Mouse (Mus musculus) adrenal gland, postnatal 25 days (tissue): ENCODE measurements around the gene Crabp2. TPM values are rescaled to one million over a fixed set of nuclear protein-coding genes. Genes with fewer than 3 reads are reported as not detected.
A peak's percentile ranks its signal among the peaks of the same experiment; 100 is the strongest.

Source experiments
- DNase-seq: peaks from one replicate; pipeline ENCODE4 v3.0.0; 2021; ENCODE audit warnings: mixed read lengths
- total RNA-seq: library from RNA; stranded (reverse); gene quantifications from 2 replicates; pipeline ENCODE4 v1.2.3, GENCODE M21; 2021

Crabp2 gene
- total RNA-seq, 1 experiment from 2014 or later: not detected

DNA sequence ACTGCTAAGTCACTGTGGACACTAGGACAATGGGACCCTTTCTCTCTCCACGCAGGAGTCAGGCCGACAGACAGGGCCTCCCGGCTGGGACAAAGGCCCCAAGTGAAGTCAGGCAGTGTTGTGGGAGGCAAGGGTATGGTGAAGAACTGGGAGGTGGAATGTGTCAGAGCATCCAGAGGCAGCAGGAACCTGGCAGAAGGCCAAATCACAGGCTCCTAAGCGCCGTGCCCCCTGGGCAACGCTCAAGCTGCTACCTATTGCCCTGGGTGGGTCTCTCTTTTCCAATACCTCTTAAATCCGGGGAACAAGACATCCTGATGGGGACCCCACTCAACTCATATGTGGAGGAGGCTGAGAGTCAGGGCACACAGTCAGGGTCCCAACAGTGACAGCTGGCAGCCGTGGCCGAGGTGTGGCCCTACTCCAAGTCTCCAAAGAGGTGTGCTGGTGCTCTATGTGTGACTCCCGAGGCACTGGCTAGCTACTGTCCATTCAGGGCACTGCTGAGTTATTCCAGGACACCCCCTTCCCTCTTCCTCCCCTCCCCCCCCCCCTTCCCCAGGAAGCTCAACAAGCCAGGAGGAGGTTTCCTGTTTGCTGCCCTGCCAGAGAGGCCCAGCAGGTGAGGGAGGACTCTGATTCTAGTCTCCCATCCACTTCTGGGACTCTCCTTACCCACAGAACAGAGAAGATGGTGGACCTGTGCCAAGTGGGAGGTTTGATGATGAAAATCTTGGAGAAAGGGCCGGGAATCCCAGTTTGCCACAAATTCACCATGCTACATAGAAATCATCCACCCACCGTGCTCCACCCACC is 37.2 kb downstream of the Crabp2 start:
- DNase-seq: no peak

DNA sequence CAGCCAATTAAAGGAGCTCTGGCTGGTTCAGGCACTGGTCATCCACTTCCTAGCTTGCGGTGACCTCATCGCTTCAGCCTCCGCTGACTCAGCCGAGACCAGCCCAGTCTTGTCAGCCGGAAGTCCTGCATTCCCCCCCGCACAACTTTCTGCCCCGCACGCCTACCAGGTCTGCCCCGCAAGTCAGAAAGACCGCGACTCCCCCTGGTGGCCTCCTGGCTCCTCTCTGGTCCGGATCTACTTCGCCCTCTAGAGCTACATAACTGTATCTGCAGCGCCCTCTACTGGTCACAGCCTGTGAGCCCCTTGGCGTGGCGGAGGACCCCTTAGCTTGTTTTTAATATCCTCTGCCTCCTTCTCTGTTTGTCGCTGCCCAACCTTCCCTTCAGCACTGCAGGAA is 38.4 kb downstream of the Crabp2 start:
- DNase-seq: peak; percentile 96

DNA sequence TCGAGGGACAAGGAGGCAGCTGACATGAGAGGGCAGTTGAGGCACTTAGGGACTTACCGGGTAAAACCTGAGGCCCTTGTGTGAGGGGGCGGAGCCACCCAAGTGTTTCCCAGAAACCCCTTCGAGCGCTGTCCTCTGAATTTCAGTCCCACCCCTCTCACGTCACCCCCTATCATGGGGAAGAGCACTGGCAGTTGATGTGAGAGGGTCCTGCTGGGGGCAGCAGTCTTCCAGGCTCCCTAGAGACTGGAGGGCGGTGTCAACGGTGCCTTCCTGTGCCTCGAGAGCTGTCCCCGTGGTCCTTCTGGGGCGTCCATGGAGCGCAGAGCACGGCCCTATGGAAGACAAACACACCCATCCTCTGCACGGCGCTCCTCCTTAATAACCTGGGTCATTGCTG is 39.2 kb downstream of the Crabp2 start:
- DNase-seq: no peak

DNA sequence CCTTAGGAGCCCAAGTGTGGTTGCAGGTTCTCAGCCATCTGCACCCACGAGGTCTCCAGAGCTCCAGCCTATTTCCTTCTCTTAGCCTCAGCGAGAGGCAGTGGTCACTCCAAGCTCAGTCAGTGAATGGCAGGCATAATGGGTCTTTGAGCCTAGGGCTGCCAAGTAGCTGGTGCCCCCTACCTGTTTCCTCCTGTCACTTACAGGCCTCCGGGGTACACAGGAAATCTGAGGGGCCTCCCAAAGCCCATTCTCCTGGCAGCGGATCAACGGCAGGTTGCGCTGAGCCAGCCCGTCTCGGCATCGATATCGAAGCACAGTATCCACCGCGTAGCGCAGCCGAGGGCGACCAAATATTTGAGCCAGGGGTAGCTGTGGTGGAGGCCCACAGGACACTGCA is 39.6 kb downstream of the Crabp2 start:
- no peak for DNase-seq

DNA sequence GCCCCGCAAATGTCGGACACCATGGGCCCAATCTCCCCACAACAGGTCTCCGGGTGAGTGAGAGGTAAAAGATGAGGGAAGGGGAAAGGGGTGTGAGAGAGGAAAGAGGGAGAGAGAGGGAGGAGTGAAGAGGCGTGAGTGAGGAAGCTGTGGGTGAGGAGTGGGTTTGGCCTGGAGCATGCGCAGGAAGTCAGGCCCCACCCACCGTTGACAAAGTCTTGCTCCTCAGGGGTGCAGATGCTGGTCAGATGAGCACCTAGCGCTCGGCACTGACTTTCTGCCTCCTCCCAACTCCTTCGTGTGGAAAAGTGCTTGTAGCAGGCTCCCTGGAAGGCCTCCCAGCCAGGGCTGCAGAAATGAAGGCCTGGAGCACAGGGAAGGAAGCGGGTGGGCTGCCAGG is 41.5 kb downstream of the Crabp2 start:
- DNase-seq: no peak

DNA sequence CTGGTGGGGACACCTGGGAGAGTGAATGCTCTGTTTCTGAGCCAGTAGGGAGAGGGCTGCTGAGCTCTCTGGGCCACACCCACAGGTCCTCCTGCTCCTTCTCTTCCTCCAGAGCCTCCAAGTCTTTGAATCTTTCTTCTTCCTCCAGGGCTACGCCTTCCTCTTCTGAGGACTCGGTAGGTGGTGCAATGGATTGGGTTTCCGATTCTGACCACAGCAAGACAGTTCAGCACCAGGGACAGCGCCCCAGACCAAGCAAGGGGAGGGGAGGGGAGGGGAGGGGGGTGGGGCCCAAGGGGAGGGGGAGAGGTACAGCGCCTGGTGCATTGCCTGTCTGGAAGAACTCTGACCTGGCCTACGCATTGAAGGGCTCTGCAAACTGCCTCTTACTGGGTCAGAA is 45.0 kb downstream of the Crabp2 start:
- peak; percentile 56 for DNase-seq

DNA sequence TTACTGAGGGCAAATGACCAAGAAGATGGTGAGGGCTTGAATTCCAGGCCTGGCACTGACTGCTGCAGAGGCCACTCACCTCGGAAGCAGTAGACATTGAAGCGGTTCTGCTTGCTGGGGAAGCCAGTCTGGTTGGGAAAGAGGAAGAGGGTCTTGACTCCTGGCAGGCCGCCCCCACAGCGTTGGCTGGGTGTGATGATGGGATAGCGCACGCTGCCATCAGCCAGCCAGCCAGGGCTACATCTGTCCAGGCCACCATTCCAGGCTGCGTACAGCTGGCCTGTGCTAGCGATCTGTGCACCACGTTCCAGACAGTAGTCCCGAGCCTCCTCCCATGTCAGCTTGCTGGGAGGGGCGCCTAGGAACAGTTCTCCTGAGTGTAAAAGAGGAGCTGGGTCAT is 46.9 kb downstream of the Crabp2 start:
- DNase-seq: no peak

DNA sequence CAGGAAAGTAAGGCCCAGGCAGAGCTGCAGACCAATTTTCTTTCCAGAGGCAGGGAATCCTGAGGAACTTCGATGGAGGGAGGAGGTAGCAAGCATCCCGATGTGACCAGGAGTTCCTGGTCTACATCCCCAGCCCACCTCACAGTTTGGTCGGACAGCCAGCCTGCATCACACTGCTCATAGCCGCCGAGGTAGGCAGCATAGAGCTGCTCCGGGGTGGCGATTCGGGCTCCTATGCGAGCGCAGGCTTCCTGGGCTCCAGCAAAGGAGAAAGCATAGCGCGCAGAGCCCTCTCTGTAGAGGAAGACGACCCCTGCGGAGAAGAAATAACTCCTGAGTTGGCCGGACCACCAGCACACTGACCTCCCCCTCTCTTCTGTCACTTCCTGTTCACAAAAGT is 47.9 kb downstream of the Crabp2 start:
- DNase-seq: no peak

DNA sequence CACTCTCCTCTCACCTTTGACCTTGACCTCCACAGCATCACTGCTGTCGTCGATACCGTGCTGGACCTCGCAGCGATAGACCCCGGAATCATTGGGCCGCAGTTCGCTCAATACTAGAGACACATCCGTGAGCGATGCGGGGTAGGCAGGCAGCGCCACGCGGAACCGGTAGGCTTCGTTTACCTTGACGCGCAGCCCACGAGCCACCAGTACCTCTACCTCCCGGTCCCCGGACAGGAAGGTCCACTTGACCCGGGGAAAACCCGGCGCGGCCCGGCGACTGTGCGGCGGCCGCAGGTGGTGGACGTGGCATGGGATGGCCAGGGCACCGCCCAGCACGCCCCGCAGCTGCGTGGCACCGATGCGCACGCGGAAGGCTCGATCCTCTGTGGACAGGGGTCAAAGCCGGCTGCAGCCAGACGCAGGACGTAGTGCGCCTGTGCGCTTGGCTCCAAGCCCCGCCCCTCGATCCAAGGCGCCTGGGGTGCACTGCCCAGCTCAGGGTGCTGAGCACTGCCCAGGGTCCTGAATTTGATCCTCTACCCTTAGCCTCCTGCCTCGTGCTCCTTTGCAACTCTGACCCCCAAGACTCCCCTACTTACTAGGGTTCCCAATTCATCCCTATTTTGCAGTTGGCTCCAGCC is 48.6 kb downstream of the Crabp2 start:
- DNase-seq: peak; percentile 57

DNA sequence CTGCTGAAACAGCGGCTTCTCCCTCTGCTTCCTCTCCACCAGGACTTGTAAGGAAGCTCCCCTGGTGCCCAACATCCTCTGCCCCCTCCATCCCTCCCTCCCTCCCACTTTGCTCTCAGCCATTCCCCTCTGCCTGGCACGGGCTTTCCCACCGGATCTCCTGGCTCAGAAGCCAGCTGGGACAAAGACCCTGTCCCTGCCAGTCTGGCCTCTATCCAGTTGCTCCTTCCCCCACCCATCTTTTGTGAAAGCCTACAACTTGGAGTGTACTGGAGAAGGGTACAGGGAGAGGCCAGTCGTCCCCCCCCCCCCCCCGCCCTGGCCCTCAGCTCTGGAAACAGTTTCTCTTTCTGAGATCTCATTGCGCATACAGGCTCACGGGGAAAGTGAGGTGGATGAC is 50.3 kb downstream of the Crabp2 start:
- no peak for DNase-seq

DNA sequence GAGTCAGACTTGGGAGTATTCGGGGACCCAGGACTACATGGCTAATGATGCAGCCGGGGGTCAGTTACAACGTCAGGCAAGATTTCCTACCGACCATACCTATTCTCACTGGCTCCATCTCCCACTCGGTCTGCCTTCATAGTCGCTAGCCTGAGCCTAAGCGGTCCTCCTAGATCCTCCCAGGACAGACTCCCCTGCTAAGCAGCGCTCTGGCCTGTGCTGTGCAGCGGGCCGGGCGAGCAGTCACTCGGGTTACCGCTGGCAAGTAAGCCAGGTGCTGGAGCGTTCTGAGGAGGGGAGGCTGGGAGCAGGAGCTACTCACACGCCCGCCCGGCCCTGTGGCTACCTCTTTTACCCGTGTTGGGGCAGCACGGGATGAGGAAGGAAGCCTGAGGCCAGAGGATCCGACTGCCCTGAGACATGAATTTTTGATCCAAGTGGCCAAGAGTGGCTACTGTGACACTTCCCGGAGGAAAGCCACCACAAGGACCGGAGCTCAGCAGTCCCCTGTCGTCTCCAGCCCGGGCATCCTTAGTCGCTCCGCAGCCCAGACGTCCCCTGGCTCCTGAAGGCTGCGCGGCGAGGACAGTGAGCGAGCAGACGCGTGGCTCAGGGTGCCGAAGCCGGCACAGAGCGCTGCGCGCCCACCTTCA is 50.9 kb downstream of the Crabp2 start:
- peak; percentile 30 for DNase-seq

DNA sequence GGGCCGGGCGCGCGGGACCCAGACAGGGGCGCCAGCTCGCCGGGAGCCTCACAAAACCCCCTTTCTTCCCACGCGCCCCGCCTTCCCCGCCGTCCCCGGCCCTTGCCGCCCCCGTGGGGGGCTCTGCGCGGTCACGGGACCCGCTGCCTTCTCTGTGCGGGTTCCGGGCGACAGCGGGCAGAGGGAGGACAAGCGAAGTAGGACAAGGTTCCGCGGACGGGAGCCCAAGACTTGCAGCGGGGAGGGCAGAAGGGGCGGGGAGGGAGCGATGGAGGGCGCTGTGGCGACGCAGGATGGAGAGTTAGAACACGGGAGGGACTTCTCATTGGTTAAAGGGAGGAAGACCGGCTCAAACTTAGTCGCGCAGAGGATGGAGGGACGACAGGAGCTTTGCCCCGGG is 51.7 kb downstream of the Crabp2 start, which contains the start of gene Bcan:
Gene Bcan (minus strand): TSS at position 50 of the 400 bp plus-strand sequence.
- DNase-seq: peak; percentile 64

DNA sequence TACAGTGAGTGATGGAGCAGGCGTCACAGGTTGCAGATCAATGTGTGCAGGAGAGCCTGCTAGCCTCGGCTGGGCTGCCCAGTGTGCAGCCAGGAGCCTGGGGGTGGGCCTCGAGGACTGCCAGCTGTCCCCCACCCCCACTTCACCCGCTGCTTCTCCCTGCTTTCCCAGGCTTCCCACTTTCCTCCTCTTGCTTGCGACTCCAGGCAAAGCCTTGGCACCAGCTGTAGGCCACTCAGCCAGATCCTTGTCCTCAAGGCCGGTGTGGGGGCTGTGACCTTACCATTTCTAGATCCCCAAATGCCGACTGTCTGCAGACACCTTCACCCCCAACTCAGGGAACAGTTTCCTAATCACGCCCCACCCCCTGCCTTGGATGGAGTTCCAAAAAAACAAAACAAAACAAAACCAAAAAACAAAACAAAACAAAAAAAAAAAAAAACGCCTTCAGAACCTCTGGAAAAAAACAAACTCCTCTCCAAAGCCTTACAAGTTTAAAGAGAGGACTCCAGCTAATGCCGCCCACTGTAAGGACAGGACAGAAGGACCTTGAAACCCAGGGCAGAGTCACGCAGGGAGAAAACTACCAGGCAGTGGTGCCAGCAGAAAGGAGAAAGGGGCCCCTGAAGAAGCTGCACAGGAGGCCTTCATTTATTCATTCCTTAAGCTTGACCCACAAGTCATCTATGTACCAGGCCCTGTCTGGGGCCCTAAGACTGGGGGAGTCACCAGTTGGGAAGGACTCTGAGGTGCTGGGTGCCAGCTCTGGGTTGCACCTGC is 52.5 kb downstream of the Crabp2 start:
- DNase-seq: peak; percentile 56

DNA sequence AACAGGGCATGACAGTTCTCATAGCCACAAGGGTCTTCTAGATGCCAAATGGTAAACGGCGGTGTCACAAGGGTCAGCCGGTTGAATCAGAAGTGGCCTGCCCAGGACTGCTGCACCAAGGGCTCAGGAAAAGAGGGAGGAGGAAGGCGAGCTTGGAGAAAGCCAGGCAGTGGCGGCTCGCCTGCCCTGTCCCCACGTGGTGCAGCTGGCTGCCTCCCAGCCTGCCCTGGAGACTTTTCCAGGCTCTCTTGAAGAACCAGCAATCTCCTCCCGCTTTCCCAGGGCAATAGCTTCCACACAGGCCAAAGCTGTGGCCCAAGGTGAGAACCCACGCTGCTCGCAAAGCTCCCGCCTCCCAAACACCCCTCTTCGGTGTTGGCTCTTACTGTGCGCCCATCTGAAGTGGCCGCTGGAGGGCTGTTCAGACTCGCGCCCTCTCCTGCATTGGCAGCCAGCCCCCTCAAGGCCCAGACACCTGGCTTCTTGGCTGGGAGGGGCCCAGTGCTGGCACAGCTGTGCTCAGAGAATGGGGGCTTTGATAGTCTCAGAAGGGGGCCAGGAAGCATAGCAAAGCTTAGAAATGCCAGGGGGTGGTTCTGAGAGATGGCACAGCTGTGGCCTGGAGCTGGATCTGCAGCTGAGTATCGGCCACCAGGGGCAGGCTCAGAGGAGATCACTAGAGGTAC is 54.0 kb downstream of the Crabp2 start:
- peak; percentile 66 for DNase-seq

Other genes with a start within 250 kb of the Crabp2 start
- gene Lrrc71, start 200.0 kb upstream of the Crabp2 start, total RNA-seq: 0.94 TPM in 1 of 2 replicates, not detected in the other
- 0.95 and 3.7 TPM in 2 replicates for gene Ntrk1, start 153.5 kb upstream of the Crabp2 start, total RNA-seq
- 0.81 and 1.0 TPM in 2 replicates for gene Insrr, start 151.7 kb upstream of the Crabp2 start, total RNA-seq
- 20.7 and 23.0 TPM in 2 replicates for gene Pear1, start 124.4 kb upstream of the Crabp2 start, total RNA-seq
- 0.15 TPM in 1 of 2 replicates, not detected in the other for gene Sh2d2a, start 101.9 kb upstream of the Crabp2 start, total RNA-seq
- 55.3 and 56.1 TPM in 2 replicates for gene Prcc, start 63.1 kb upstream of the Crabp2 start, total RNA-seq
- 173 and 198 TPM in 2 replicates for gene Hdgf, start 42.3 kb upstream of the Crabp2 start, total RNA-seq
- 113 and 156 TPM in 2 replicates for gene Mrpl24, start 29.2 kb upstream of the Crabp2 start, total RNA-seq
- gene Isg20l2, start 18.4 kb upstream of the Crabp2 start, total RNA-seq: 22.7 and 22.8 TPM in 2 replicates
- 17.9 and 24.1 TPM in 2 replicates for gene Rrnad1, start 17.9 kb upstream of the Crabp2 start, total RNA-seq
- 8.7 and 9.3 TPM in 2 replicates for gene Nes, start 22.4 kb downstream of the Crabp2 start, total RNA-seq
- gene Bcan, start 51.6 kb downstream of the Crabp2 start, total RNA-seq: 62.8 and 74.9 TPM in 2 replicates
- not detected in 2 replicates for gene Hapln2, start 78.9 kb downstream of the Crabp2 start, total RNA-seq
- 14.1 and 23.4 TPM in 2 replicates for gene Gpatch4, start 94.4 kb downstream of the Crabp2 start, total RNA-seq
- 126 and 140 TPM in 2 replicates for gene Naxe, start 109.8 kb downstream of the Crabp2 start, total RNA-seq
- not detected in 2 replicates for gene Ttc24, start 129.6 kb downstream of the Crabp2 start, total RNA-seq
- gene Iqgap3, start 133.3 kb downstream of the Crabp2 start, total RNA-seq: 4.5 and 5.9 TPM in 2 replicates
- 104 TPM in 2 replicates for gene Mef2d, start 193.7 kb downstream of the Crabp2 start, total RNA-seq